Mouse (Mus musculus): ENCODE measurements around the gene Sar1a. TPM values are rescaled to one million over a fixed set of nuclear protein-coding genes. Genes with fewer than 3 reads are reported as not detected.

Sar1a gene
- polyA plus RNA-seq, 1 experiment from 2014 or later, result 273 TPM

DNA sequence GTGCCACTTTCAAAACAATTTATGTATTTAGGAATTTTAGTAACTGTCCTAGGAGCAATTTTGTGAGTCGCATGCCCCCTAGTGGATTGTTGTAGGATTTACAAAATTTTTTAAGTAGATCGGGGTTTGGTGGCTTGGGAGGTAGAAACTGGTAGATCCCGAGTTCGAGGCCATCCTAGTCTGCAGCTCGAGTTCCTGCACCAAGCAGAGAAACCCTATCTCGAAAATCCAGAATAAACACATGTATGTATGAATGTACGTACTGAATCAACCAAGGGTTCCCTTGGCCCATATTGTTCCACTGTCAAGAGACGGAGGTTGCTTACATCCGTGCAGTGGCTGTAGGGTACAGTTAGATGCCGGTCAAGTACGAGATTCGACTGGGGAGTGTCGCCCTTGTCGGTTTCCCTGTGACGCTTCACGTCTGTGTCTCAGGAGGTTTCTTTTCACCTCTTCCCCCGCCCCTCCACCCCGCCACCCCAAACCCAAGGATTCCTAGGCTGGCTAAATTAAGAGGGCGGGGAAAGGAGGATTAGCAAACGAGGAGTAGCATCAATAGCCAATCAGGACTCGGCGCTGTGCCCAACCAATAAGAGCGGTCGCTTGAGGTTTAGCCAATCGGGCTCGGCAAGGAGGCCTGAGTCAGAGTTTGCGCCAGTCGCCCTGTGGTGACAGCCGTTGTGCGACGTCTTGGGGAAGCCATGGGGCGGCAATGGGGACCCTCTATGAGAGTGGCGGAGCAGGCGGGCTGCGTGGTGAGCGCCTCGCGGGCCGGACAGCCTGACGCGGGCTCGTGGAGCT is 15.0 kb downstream of the Sar1a start, which contains the start of gene Tysnd1:
Gene Tysnd1 (plus strand): TSS at position 645 of the 801 bp plus-strand sequence.
- Histone ChIP-seq H3K9ac (replicated peaks; ENCODE audit: low read length) (peak within 1 kb of the TSS; percentile 74), H3K27me3 (ENCODE audit: control insufficient read depth, insufficient read depth, low read length) (no peaks in the 10 kb centered on the region), H3K9me3 (replicated peaks; ENCODE audit: control insufficient read depth, low read length) (no peaks in the 10 kb centered on the region), H3K4me1 (ENCODE audit: control insufficient read depth, insufficient read depth, low read length) (peaks cover 4% of the 10 kb centered on the region; the same call in 1 of the 2 replicates), H3K36me3 (replicated peaks; ENCODE audit: control insufficient read depth, insufficient read depth, low read depth, low read length) (no peaks in the 10 kb centered on the region; the same call in none of the 2 replicates), H3K4me3 (ENCODE audit: low read depth, low read length) (peak within 1 kb of the TSS; percentile 87), H3K27ac (replicated peaks; ENCODE audit: low read depth, low read length) (no peak within 1 kb of the TSS), H3K4me2 (ENCODE audit: low read depth, low read length) (peak within 1 kb of the TSS; percentile 97)
- ATAC-seq (replicated peaks; ENCODE audit: insufficient number of reproducible peaks, low FRiP score, low TSS enrichment, low read depth) (peak; percentile 95), DNase-seq (ENCODE audit: low spot score) (peak; percentile 98)
- under 1% methylated on average over 42 of the region's 42 CpGs for WGBS

DNA sequence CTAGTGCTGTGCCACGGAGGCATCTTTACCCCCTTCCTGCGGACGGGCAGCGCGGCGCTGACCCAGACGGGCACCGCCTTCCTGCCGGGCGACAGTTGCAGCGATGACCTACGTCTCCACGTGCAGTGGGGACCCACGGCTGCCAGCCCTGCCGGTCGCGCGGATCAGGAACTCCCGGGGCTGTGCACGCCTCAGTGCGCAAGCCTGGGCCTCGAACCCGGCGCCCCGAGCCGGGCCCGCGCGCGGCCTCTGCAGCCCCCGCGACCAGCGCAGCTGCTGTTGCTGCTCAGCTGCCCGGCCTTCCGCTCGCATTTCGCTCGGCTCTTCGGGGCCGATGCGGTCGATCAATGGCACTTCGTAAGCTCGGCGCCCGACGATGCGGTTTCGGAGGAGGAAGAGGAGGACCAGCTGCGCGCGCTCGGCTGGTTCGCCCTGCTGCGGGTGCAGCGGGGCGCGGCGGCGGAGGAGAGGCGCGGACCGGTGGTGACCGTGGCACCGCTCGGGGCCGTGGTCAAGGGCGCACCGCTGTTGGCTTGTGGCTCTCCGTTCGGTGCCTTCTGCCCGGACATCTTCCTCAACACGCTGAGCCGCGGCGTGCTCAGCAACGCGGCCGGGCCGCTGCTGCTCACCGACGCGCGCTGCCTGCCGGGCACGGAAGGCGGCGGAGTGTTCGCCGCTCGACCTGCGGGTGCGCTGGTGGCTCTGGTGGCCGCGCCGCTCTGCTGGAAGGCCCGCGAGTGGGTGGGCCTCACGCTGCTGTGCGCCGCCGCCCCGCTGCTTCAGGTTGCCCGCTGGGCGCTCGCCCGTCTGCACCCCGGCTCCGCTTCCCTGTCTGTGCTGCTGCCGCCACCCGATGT is 15.8 kb downstream of the Sar1a start:
- no peaks in the 10 kb centered on the region; the same call in none of the 2 replicates for H3K36me3 ChIP-seq (replicated peaks; ENCODE audit: control insufficient read depth, insufficient read depth, low read depth, low read length)
- 1% methylated on average over 74 of the region's 111 CpGs for WGBS

DNA sequence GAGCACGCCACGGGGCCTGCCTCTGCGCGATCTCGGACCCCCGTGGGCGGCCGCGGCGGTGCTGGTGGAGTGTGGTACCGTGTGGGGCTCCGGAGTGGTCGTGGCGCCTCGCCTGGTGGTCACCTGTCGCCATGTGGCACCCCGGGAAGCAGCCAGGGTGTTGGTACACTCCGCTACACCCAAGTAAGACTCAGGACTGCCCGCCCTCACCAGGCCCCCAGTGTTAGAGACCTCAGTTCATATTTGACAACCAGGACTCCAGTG is 16.4 kb downstream of the Sar1a start:
- Histone ChIP-seq H3K9ac (replicated peaks; ENCODE audit: low read length) (peak overlapping the region; percentile 74), H3K4me1 (ENCODE audit: control insufficient read depth, insufficient read depth, low read length) (peaks cover 4% of the 10 kb centered on the region; the same call in 1 of the 2 replicates), H3K36me3 (replicated peaks; ENCODE audit: control insufficient read depth, insufficient read depth, low read depth, low read length) (no peaks in the 10 kb centered on the region; the same call in 1 of the 2 replicates), H3K4me2 (ENCODE audit: low read depth, low read length) (peak overlapping the region; percentile 97), H3K9me3 (replicated peaks; ENCODE audit: control insufficient read depth, low read length) (no peaks in the 10 kb centered on the region), H3K4me3 (ENCODE audit: low read depth, low read length) (peak overlapping the region; percentile 87), H3K27ac (replicated peaks; ENCODE audit: low read depth, low read length) (no peak overlapping the region), H3K27me3 (ENCODE audit: control insufficient read depth, insufficient read depth, low read length) (no peaks in the 10 kb centered on the region)
- ATAC-seq (replicated peaks; ENCODE audit: insufficient number of reproducible peaks, low FRiP score, low TSS enrichment, low read depth), result no peak
- WGBS, result 16% methylated on average over 17 of the region's 19 CpGs
- no peak for DNase-seq (ENCODE audit: low spot score)

More for the DNA sequence above, 15.8 kb downstream of the Sar1a start:
- Histone ChIP-seq H3K27me3 (ENCODE audit: control insufficient read depth, insufficient read depth, low read length) (no peaks in the 10 kb centered on the region), H3K9ac (replicated peaks; ENCODE audit: low read length) (peak overlapping the region; percentile 74), H3K4me3 (ENCODE audit: low read depth, low read length) (peak overlapping the region; percentile 87), H3K4me2 (ENCODE audit: low read depth, low read length) (peak overlapping the region; percentile 97), H3K4me1 (ENCODE audit: control insufficient read depth, insufficient read depth, low read length) (peaks cover 4% of the 10 kb centered on the region; the same call in 1 of the 2 replicates), H3K27ac (replicated peaks; ENCODE audit: low read depth, low read length) (no peak overlapping the region), H3K9me3 (replicated peaks; ENCODE audit: control insufficient read depth, low read length) (no peaks in the 10 kb centered on the region)
- DNase-seq (ENCODE audit: low spot score) (no peak), ATAC-seq (replicated peaks; ENCODE audit: insufficient number of reproducible peaks, low FRiP score, low TSS enrichment, low read depth) (peak; percentile 41)

DNA sequence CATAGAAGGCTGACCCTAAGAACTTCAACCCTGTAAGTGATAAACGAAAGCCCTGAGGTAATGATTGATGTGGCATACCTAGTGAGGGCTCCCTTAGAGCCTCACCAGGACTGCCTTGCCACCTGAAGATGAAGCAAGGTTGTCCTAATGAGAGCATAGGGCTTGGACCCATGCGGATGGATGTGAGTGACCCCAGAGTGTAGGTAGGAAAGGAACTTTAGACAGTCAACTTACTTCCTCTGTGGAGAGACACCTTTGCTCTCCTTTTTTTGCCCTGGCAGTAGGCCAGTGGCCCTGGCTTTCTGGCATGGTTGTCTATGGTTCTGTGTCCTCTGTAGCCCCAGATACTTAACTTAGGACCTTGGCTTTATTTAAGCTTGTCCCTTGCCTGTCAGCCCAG is 16.9 kb downstream of the Sar1a start:
- ATAC-seq (replicated peaks; ENCODE audit: insufficient number of reproducible peaks, low FRiP score, low TSS enrichment, low read depth), result no peak
- Histone ChIP-seq H3K4me3 (ENCODE audit: low read depth, low read length) (peak overlapping the region; percentile 87; the same call in 1 of the 2 replicates), H3K4me2 (ENCODE audit: low read depth, low read length) (peak overlapping the region; percentile 97), H3K9me3 (replicated peaks; ENCODE audit: control insufficient read depth, low read length) (no peaks in the 10 kb centered on the region), H3K27ac (replicated peaks; ENCODE audit: low read depth, low read length) (no peak overlapping the region), H3K9ac (replicated peaks; ENCODE audit: low read length) (peak overlapping the region; percentile 74), H3K36me3 (replicated peaks; ENCODE audit: control insufficient read depth, insufficient read depth, low read depth, low read length) (no peaks in the 10 kb centered on the region; the same call in 1 of the 2 replicates), H3K4me1 (ENCODE audit: control insufficient read depth, insufficient read depth, low read length) (peaks cover 4% of the 10 kb centered on the region; the same call in 1 of the 2 replicates), H3K27me3 (ENCODE audit: control insufficient read depth, insufficient read depth, low read length) (no peaks in the 10 kb centered on the region)
- WGBS, result 93% methylated on average over 2 of the region's 2 CpGs
- no peak for DNase-seq (ENCODE audit: low spot score)

DNA sequence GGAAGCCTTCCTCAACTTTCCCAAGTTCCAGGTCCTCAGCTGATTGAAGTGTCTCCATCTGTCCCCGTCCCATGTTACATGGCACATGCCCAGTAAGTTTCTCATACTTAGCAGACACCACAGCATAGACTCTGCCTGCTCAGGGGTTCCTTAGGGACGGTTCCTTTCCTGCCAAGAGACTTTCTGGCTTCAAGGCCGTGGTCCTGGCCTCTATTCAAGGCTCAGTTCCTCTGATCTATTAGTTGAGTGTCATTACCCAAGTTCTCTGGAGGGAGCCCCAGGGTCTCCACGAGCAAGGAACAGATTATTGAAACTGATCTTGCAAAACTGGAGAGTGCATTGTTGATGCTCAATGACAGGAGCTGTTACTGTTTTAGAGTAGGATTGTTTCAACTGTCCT is 24.6 kb downstream of the Sar1a start:
- Histone ChIP-seq H3K4me3 (ENCODE audit: low read depth, low read length) (no peak overlapping the region), H3K27me3 (ENCODE audit: control insufficient read depth, insufficient read depth, low read length) (no peaks in the 10 kb centered on the region), H3K4me2 (ENCODE audit: low read depth, low read length) (no peak overlapping the region), H3K9me3 (replicated peaks; ENCODE audit: control insufficient read depth, low read length) (no peaks in the 10 kb centered on the region), H3K4me1 (ENCODE audit: control insufficient read depth, insufficient read depth, low read length) (no peaks in the 10 kb centered on the region), H3K27ac (replicated peaks; ENCODE audit: low read depth, low read length) (no peak overlapping the region), H3K36me3 (replicated peaks; ENCODE audit: control insufficient read depth, insufficient read depth, low read depth, low read length) (no peaks in the 10 kb centered on the region), H3K9ac (replicated peaks; ENCODE audit: low read length) (no peak overlapping the region)
- DNase-seq (ENCODE audit: low spot score), result no peak
- 82% methylated on average over 4 of the region's 4 CpGs for WGBS
- ATAC-seq (replicated peaks; ENCODE audit: insufficient number of reproducible peaks, low FRiP score, low TSS enrichment, low read depth), result no peak

DNA sequence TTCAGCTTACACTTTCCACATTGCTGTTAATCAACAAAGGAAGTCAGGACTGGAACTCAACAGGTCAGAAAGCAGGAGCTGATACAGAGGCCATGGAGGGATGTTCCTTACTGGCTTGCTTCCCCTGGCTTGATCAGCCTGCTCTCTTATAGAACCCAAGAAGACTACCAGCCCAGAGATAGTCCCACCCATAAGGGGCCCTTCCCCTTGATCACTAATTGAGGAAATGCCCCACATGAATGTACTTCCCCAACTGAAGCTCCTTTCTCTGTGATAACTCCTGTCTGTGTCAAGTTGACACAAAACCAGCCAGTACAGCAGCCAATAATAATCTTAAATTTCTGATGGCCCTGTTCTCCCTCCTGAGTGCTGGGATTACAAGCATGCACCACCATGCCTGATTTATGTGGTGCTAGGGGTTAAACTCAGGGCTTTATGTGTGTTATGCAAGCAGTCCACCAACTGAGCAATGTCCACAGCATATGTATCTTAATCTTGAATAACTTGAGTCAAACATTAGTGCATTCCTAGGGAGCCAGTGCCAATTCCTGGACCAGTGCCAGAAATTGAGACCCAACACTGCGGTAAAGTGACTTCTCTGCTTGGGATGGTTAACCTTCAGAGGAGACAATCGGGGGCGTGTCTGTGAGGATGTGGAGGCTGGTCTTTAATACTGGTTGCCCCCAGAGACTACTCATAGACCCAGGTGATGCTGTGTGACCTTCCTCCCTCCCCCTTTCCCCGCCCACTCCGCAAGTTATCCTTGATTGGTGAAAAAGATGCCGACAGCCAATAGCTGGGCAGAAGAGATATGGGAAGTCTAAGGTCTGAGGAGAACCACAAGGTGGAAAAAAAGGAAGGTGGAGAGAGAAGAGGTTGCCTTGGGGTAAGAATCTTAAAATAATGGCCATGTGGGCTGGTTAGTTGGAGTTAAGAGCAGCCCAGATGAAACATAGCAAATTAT is 26.6 kb downstream of the Sar1a start:
- Histone ChIP-seq H3K4me3 (ENCODE audit: low read depth, low read length) (no peak overlapping the region), H3K27me3 (ENCODE audit: control insufficient read depth, insufficient read depth, low read length) (no peaks in the 10 kb centered on the region), H3K9ac (replicated peaks; ENCODE audit: low read length) (no peak overlapping the region), H3K9me3 (replicated peaks; ENCODE audit: control insufficient read depth, low read length) (no peaks in the 10 kb centered on the region), H3K4me1 (ENCODE audit: control insufficient read depth, insufficient read depth, low read length) (no peaks in the 10 kb centered on the region), H3K27ac (replicated peaks; ENCODE audit: low read depth, low read length) (no peak overlapping the region), H3K4me2 (ENCODE audit: low read depth, low read length) (no peak overlapping the region), H3K36me3 (replicated peaks; ENCODE audit: control insufficient read depth, insufficient read depth, low read depth, low read length) (no peaks in the 10 kb centered on the region)
- DNase-seq (ENCODE audit: low spot score) (no peak), ATAC-seq (replicated peaks; ENCODE audit: insufficient number of reproducible peaks, low FRiP score, low TSS enrichment, low read depth) (no peak)
- 75% methylated on average over 6 of the region's 6 CpGs for WGBS

DNA sequence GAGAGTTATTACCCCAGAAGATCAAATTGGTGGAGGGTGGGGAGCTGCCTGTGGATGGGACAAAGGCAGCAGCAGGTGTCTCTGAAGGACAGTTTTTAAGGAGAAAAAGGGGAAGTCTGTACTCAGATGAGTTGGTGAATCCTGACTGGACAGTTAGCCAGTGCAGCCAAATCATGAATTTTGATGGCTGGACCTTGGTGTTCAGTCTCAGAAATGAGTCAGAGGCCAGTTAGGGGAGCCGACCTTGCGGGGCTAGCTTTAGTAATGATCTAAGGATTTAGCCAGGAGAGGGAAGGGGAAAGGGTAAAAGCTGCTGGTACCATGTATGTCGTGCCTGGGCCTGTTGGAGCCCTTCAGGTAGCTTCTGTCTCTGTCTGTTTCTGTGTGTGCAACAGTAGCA is 33.5 kb downstream of the Sar1a start:
- WGBS, result 69% methylated on average over 3 of the region's 3 CpGs
- DNase-seq (ENCODE audit: low spot score), result no peak
- Histone ChIP-seq H3K36me3 (replicated peaks; ENCODE audit: control insufficient read depth, insufficient read depth, low read depth, low read length) (no peaks in the 10 kb centered on the region), H3K9me3 (replicated peaks; ENCODE audit: control insufficient read depth, low read length) (no peaks in the 10 kb centered on the region), H3K4me2 (ENCODE audit: low read depth, low read length) (no peak overlapping the region), H3K27ac (replicated peaks; ENCODE audit: low read depth, low read length) (no peak overlapping the region), H3K4me3 (ENCODE audit: low read depth, low read length) (no peak overlapping the region), H3K9ac (replicated peaks; ENCODE audit: low read length) (no peak overlapping the region), H3K4me1 (ENCODE audit: control insufficient read depth, insufficient read depth, low read length) (no peaks in the 10 kb centered on the region; the same call in 1 of the 2 replicates), H3K27me3 (ENCODE audit: control insufficient read depth, insufficient read depth, low read length) (no peaks in the 10 kb centered on the region)
- ATAC-seq (replicated peaks; ENCODE audit: insufficient number of reproducible peaks, low FRiP score, low TSS enrichment, low read depth), result no peak

All from embryonic facial prominence, embryonic 11.5 days (tissue).